Mouse (Mus musculus) granulocyte monocyte progenitor cell, adult 5-6 weeks (primary cell): ENCODE results near the gene Rfx5. TPM values are rescaled to one million over a fixed set of nuclear protein-coding genes. Genes with fewer than 3 reads are reported as not detected.
"Not testable (repeated sequence)": the region's sequence is repeated elsewhere in the genome, so short reads cannot be mapped to it uniquely, and the experiment has no call there.

ENCODE experiments used
- ATAC-seq: replicated peaks from 2 replicates; pipeline ENCODE4 v1.8.0; 2016; ENCODE audit warnings: mild to moderate bottlenecking, moderate TSS enrichment, inconsistent platforms; ENCODE audit not compliant: poor library complexity, severe bottlenecking
- total RNA-seq, 2 experiments: library from RNA; stranded (forward) in 1 of 2; stranded (reverse) in 1 of 2; fragments of 200-712, 200-1000 nt in 1 of 2; fragments of >200 nt in 1 of 2; fragmentation: Nextera tagmentation in 1 of 2; gene quantifications; 2 replicates each; pipeline ENCODE4 v1.2.3; 2014 to 2017

Gene Rfx5
- total RNA-seq, 2 experiments from 2014 or later: 17.1 to 19.0 TPM

GRCm38 (mm10) chr3:94934564-94934963, 19.3 kb upstream of the Rfx5 start:
- not testable (repeated sequence) for ATAC-seq

- ATAC-seq: peak; percentile 33
Measured at GRCm38 (mm10) chr3:94935332-94935731, 18.5 kb upstream of the Rfx5 start.

- not testable (repeated sequence) for ATAC-seq
Measured at GRCm38 (mm10) chr3:94936147-94936546, 17.7 kb upstream of the Rfx5 start.

- not testable (repeated sequence) for ATAC-seq
Measured at GRCm38 (mm10) chr3:94937194-94937593, 16.7 kb upstream of the Rfx5 start.

GRCm38 (mm10) chr3:94940033-94940432, 13.8 kb upstream of the Rfx5 start:
- not testable (repeated sequence) for ATAC-seq

GRCm38 (mm10) chr3:94942211-94942967, 11.5 kb upstream of the Rfx5 start:
- ATAC-seq: not testable (repeated sequence)

- peak; percentile 80 for ATAC-seq
Measured at GRCm38 (mm10) chr3:94943706-94944105, 10.2 kb upstream of the Rfx5 start.

- no peak for ATAC-seq
Measured at GRCm38 (mm10) chr3:94948066-94948614, 5.7 kb upstream of the Rfx5 start.

- ATAC-seq: peak; percentile 32
Measured at GRCm38 (mm10) chr3:94949645-94950044, 4.2 kb upstream of the Rfx5 start.

GRCm38 (mm10) chr3:94952806-94953205, 1.1 kb upstream of the Rfx5 start:
- ATAC-seq: no peak

- no peak for ATAC-seq
Measured at GRCm38 (mm10) chr3:94953384-94953763, 501 bp upstream of the Rfx5 start.

- ATAC-seq: no peak
Measured at GRCm38 (mm10) chr3:94958295-94958694, 4.4 kb downstream of the Rfx5 start.

- no peak for ATAC-seq
Measured at GRCm38 (mm10) chr3:94959871-94960270, 6.0 kb downstream of the Rfx5 start.

- no peak for ATAC-seq
Measured at GRCm38 (mm10) chr3:94960322-94960721, 6.4 kb downstream of the Rfx5 start.

- ATAC-seq: no peak
Measured at GRCm38 (mm10) chr3:94964989-94965388, 11.1 kb downstream of the Rfx5 start.

GRCm38 (mm10) chr3:94965878-94966277, 12.0 kb downstream of the Rfx5 start:
- no peak; the same call in 1 of the 2 replicates for ATAC-seq

- ATAC-seq: no peak
Measured at GRCm38 (mm10) chr3:94972552-94972951, 18.7 kb downstream of the Rfx5 start.

- no peak for ATAC-seq
Measured at GRCm38 (mm10) chr3:94973620-94974019, 19.7 kb downstream of the Rfx5 start.

- peak; percentile 2 for ATAC-seq
Measured at GRCm38 (mm10) chr3:94974026-94974527, 20.2 kb downstream of the Rfx5 start.

GRCm38 (mm10) chr3:94974528-94975422, 20.9 kb downstream of the Rfx5 start, which contains the start of gene Pi4kb:
TSS of gene Pi4kb (plus strand) at chr3:94974731.
- peak; percentile 86 for ATAC-seq

- ATAC-seq: peak; percentile 78
Measured at GRCm38 (mm10) chr3:94984312-94984711, 30.4 kb downstream of the Rfx5 start.
